Mouse (Mus musculus): ENCODE data around the gene Serp2. TPM values are rescaled to one million over a fixed set of nuclear protein-coding genes. Genes with fewer than 3 reads are reported as not detected.

Serp2 gene
- polyA plus RNA-seq, 1 experiment: 2.9 TPM

DNA sequence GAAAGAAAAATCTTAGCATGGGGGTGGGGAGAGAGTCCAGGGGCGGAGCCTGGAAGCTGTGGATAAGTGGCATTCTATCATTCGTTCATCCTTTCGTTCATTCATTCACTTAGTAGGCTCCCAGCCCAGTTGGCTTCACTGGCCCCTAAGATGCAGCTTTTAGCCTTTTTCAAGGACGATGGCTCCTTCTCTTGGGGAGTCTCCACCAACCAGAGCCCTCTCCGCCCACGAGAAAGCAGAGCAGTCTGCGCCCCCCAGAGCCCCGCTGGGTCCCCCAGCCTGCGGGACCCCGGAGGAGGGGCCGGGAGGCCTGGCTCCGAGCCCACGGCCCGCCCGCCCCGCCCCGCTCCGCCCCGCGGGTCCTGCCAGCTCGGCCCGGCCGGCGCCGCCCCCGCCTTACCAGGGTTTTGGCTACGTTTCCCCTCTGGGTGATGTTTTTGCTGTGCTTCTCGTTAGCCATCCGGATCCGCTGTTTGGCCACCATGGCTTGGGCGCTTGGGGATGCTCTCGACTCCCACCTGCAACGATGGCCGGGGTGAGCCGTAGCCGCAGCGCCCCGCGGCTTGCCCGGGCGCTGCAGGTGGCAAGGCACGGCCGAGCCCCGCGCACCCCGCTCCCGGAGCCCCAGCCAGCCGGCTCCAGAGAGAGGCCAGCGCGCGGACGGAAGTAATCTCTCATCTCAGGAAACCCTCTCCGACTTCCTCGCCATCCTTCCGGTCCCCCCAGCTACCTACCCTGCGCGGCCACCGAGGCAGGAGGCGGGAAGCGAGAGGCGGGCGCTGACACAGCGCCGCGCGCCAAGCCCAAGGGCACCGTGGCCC, 448 bp downstream of the Serp2 start:
- peaks cover 2% of the 10 kb centered on the region; the same call in 1 of the 2 replicates for H3K4me1 ChIP-seq (ENCODE audit: control insufficient read depth, insufficient read depth, low read length)
- DNase-seq: peak; percentile 60
- TF ChIP-seq POLR2A (IDR thresholded peaks at IDR 0.05; ENCODE audit: borderline replicate concordance, extremely low read depth, low read depth, low read length) (no peak), CTCF (IDR thresholded peaks at IDR 0.05; ENCODE audit: insufficient read depth, low read length) (no peak)
- peak overlapping the region; percentile 71 for H3K4me3 ChIP-seq (replicated peaks; ENCODE audit: extremely low read depth, low read depth, low read length)
- 2% methylated on average over 67 of the region's 67 CpGs for WGBS

DNA sequence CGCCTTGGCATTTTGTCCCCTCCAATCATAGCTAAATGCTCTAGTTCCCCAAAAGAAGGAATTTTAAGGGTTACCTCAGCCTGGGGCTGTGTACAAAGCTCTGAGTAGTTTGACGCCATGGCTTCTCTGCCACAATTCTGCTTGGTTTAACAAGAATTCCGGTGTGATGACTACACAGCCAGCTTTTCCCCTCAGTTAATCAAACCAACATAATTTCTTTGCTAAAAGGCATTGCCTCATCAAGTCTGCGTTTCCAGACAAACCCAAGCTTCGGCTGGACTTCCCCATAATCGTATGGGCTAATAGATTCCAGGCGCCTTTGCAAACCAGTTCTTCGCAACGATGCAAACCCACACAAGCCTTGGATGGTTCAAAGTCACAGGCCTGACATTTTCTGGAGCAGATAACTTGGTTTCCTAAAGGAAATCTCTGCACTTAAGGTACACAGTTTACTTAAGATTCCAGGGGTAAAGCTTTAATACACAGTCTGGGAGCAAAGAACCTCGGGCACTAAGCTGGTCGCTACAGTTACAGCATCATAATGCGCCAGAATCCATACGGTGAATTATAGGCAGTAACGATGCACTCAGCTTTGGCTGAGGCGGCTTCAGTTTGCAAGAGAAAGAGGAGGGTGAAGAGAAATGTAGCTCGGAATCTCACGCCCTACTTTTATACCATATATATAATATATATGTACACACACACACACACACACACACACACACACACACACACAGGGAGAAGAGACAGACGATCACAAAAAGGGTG, 1.2 kb downstream of the Serp2 start:
- TF ChIP-seq POLR2A (IDR thresholded peaks at IDR 0.05; ENCODE audit: borderline replicate concordance, extremely low read depth, low read depth, low read length): no peak
- no peak for TF ChIP-seq CTCF (IDR thresholded peaks at IDR 0.05; ENCODE audit: insufficient read depth, low read length)
- 65% methylated on average over 18 of the region's 18 CpGs for WGBS
- no peak overlapping the region for H3K4me3 ChIP-seq (replicated peaks; ENCODE audit: extremely low read depth, low read depth, low read length)
- DNase-seq: no peak
- peaks cover 2% of the 10 kb centered on the region; the same call in 1 of the 2 replicates for H3K4me1 ChIP-seq (ENCODE audit: control insufficient read depth, insufficient read depth, low read length)

DNA sequence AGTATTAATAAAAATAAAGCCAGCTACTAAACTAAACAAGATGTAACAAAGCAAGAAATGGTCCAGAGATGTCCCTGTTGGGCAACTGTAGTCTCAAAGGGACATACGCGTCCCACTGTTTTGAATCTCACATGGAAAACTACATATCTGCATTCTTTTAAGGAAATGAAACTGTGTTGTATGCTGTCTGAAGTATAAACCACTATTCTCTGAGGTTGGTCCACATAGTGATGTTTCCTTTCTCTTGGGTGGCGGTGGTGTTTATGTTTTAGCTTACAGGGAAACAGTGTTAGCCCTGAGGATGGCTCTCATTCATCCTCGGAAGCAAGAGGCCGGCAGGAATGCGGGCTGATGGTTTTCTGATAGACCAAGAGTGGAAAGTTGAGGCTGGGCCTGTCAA, 12.6 kb downstream of the Serp2 start:
- Histone ChIP-seq H3K4me3 (replicated peaks; ENCODE audit: extremely low read depth, low read depth, low read length) (no peak overlapping the region), H3K4me1 (ENCODE audit: control insufficient read depth, insufficient read depth, low read length) (no peaks in the 10 kb centered on the region; the same call in 1 of the 2 replicates)
- TF ChIP-seq CTCF (IDR thresholded peaks at IDR 0.05; ENCODE audit: insufficient read depth, low read length) (no peak), POLR2A (IDR thresholded peaks at IDR 0.05; ENCODE audit: borderline replicate concordance, extremely low read depth, low read depth, low read length) (no peak)
- 70% methylated on average over 6 of the region's 6 CpGs for WGBS
- no peak for DNase-seq

DNA sequence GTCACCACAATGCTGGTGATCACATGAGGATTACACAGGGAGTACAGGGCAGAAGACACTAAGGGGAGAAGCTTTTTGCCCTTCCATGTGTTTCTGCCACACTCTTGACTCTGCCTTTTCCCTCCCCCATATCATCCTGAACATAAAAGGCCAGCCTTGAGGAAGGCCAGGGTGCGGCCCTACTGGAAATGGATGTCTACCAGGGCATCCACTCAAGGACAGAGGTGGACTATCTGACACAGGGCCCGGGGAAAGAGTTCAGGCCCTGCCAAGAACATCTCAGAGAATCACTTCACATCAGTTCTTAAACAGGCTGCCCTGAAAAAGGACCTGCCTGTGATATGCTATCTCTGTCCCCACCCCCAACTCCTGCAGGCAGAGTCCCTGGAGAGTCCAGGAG, 15.3 kb downstream of the Serp2 start:
- DNase-seq: no peak
- TF ChIP-seq CTCF (IDR thresholded peaks at IDR 0.05; ENCODE audit: insufficient read depth, low read length) (no peak), POLR2A (IDR thresholded peaks at IDR 0.05; ENCODE audit: borderline replicate concordance, extremely low read depth, low read depth, low read length) (no peak)
- 56% methylated on average over 2 of the region's 2 CpGs for WGBS
- Histone ChIP-seq H3K4me1 (ENCODE audit: control insufficient read depth, insufficient read depth, low read length) (no peaks in the 10 kb centered on the region; the same call in 1 of the 2 replicates), H3K4me3 (replicated peaks; ENCODE audit: extremely low read depth, low read depth, low read length) (no peak overlapping the region)

DNA sequence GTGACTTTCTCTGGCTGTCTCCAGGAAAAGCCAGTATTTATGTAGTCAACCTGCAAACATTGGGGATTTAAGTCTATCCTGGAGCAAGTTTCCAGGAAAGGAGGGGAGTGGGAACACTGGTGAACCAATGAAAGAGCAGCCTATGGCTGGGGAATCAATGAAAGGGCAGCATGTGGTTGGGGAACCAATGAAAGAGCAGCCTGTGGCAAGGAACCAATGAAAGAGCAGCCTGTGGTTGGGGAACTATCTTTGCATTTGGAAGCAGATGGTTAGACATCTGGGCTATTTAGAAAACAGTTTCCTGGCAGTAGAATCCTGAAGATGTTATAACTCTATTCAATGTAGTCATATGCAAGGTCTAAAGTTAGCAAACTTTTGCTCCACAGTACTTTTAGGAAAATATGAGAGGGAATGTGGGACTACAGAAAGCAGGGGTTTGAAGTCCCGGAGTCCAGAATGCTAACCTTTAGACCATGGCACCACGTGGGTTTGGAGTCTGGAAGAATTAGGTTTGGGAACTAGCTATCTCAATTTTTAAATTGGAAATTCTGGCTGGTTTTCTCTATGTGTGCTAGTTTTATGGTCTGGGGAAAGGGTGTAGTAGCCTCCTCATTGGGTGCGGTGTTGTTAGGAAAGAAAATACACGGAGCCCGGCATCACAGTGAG, 16.6 kb downstream of the Serp2 start:
- 96% methylated on average over 5 of the region's 5 CpGs for WGBS

DNA sequence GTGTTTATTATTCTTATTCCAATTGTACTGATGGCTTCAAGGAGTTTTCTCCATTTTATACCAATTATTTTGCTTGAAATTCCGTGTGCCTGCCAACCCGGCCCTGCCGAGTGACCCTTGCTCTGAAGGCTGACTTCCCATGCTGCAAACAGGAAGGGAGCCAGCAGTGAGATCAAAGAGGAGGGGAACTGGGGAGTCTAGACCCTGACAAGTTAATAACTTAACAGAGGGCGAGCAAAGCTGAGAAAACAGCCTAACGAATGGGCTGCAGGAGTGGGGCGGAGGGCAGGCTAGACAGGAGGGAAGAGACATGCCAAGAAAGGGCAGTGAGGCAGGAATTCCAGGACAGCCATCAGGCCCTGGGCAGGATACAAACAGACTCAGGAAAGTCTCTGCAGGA, 19.8 kb downstream of the Serp2 start:
- H3K4me1 ChIP-seq (ENCODE audit: control insufficient read depth, insufficient read depth, low read length): no peaks in the 10 kb centered on the region
- DNase-seq: no peak
- WGBS: 35% methylated on average over 6 of the region's 6 CpGs
- TF ChIP-seq CTCF (IDR thresholded peaks at IDR 0.05; ENCODE audit: insufficient read depth, low read length): no peak
- TF ChIP-seq POLR2A (IDR thresholded peaks at IDR 0.05; ENCODE audit: borderline replicate concordance, extremely low read depth, low read depth, low read length): no peak
- H3K4me3 ChIP-seq (replicated peaks; ENCODE audit: extremely low read depth, low read depth, low read length): no peak overlapping the region

More for the DNA sequence above, 16.6 kb downstream of the Serp2 start:
- Histone ChIP-seq H3K4me3 (replicated peaks; ENCODE audit: extremely low read depth, low read depth, low read length) (no peak overlapping the region), H3K4me1 (ENCODE audit: control insufficient read depth, insufficient read depth, low read length) (no peaks in the 10 kb centered on the region; the same call in 1 of the 2 replicates)
- TF ChIP-seq POLR2A (IDR thresholded peaks at IDR 0.05; ENCODE audit: borderline replicate concordance, extremely low read depth, low read depth, low read length) (no peak), CTCF (IDR thresholded peaks at IDR 0.05; ENCODE audit: insufficient read depth, low read length) (no peak)
- no peak for DNase-seq

DNA sequence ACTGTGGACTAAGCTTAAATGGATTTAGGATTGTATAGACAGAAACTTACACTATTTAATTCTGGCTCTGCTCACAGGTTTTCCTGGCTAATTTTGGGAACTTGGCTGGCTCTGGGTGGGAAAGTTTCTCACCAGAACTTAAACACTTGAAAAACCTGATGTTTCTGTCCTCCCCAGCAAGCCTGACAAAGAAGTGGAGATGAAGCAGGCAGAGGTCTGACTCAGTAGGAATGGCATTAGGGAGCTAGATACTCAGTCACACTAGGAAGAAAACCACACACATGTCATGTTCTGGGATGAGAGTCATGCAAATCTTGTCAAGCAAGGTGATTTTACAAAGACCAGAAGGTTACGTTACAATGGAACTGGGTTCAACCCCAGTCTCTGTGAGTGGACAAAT, 21.6 kb downstream of the Serp2 start:
- H3K4me1 ChIP-seq (ENCODE audit: control insufficient read depth, insufficient read depth, low read length): no peaks in the 10 kb centered on the region
- TF ChIP-seq CTCF (IDR thresholded peaks at IDR 0.05; ENCODE audit: insufficient read depth, low read length): no peak
- TF ChIP-seq POLR2A (IDR thresholded peaks at IDR 0.05; ENCODE audit: borderline replicate concordance, extremely low read depth, low read depth, low read length): no peak
- H3K4me3 ChIP-seq (replicated peaks; ENCODE audit: extremely low read depth, low read depth, low read length): no peak overlapping the region
- no peak for DNase-seq
- 93% methylated on average over 1 of the region's 1 CpGs for WGBS

DNA sequence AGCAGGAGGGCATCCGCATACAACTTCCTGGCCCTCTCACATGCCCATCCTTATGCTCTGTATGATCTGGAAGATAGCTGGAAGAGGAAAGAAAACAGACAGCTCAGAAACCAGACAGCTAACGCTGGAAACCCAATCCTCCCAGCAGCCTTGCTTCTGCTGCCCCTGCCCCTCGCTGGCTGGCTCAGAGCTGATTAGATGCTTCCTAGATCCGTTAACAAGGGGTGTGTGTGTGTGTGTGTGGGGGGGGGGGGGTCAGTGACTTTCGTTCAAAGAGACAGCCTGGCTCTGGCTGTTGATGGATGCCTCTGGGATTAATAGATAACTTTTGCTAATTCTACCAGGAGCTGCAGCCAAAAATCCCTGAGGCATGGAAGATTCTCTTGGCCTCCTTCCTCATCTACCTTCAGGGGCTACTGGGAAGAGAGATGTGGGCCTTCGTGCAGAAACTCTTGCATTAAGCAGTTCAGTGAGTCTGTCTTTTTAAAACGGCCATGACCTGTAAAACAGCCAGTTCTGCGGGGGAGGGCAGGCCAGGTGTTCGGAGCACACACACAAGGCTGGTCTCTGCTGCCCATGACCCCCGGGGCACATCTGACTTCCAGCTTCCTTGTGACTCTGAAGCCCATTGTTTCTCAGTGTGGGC, 23.4 kb downstream of the Serp2 start:
- H3K4me3 ChIP-seq (replicated peaks; ENCODE audit: extremely low read depth, low read depth, low read length): no peak overlapping the region
- no peaks in the 10 kb centered on the region for H3K4me1 ChIP-seq (ENCODE audit: control insufficient read depth, insufficient read depth, low read length)
- DNase-seq: no peak
- WGBS: 44% methylated on average over 10 of the region's 10 CpGs
- TF ChIP-seq POLR2A (IDR thresholded peaks at IDR 0.05; ENCODE audit: borderline replicate concordance, extremely low read depth, low read depth, low read length) (no peak), CTCF (IDR thresholded peaks at IDR 0.05; ENCODE audit: insufficient read depth, low read length) (no peak)
